Mouse (Mus musculus) kidney, postnatal 4 days (tissue): Measurements from ENCODE around the gene Spire2.
"Not testable (repeated sequence)": the region's sequence is repeated elsewhere in the genome, so short reads cannot be mapped to it uniquely, and the experiment has no call there.

Experiments used
- DNase-seq, 2 experiments: peaks; one replicate each; pipeline ENCODE4 v3.0.0; 2021; ENCODE audit warnings: mixed read lengths in 2 of 2

Spire2 gene

GRCm38 (mm10) chr8:123384883-123385540 is 52.5 kb downstream of the Spire2 start:
- DNase-seq, result peak; percentile 59 to 62

GRCm38 (mm10) chr8:123387041-123387440 is 54.5 kb downstream of the Spire2 start:
- no peak for DNase-seq

- no peak for DNase-seq
Measured at GRCm38 (mm10) chr8:123387801-123388200, 55.3 kb downstream of the Spire2 start.

GRCm38 (mm10) chr8:123389026-123389425 is 56.5 kb downstream of the Spire2 start:
- DNase-seq, result no peak

- no peak for DNase-seq
Measured at GRCm38 (mm10) chr8:123398308-123398707, 65.8 kb downstream of the Spire2 start.

- DNase-seq, result no peak
Measured at GRCm38 (mm10) chr8:123401936-123402335, 69.4 kb downstream of the Spire2 start.

- peak; percentile 30 to 49 for DNase-seq
Measured at GRCm38 (mm10) chr8:123402730-123403326, 70.3 kb downstream of the Spire2 start.

GRCm38 (mm10) chr8:123404521-123404920 is 72.0 kb downstream of the Spire2 start:
- DNase-seq, result peak in 1 of 2 experiments; percentile 29

GRCm38 (mm10) chr8:123406786-123407185 is 74.3 kb downstream of the Spire2 start, which contains the start of gene Mc1r:
Gene Mc1r, plus strand, starts transcription at chr8:123407107.
- peak; percentile 71 to 80 for DNase-seq

- no peak for DNase-seq
Measured at GRCm38 (mm10) chr8:123407612-123408011, 75.1 kb downstream of the Spire2 start.

GRCm38 (mm10) chr8:123408586-123409544 is 76.4 kb downstream of the Spire2 start:
- no peak for DNase-seq

GRCm38 (mm10) chr8:123410049-123410587 is 77.6 kb downstream of the Spire2 start:
- DNase-seq, result peak; percentile 24 to 33

GRCm38 (mm10) chr8:123410788-123411187 is 78.3 kb downstream of the Spire2 start:
- no peak for DNase-seq

GRCm38 (mm10) chr8:123411246-123411645 is 78.7 kb downstream of the Spire2 start, which contains the start of gene Tubb3:
Gene Tubb3, plus strand, starts transcription at chr8:123411424.
- peak; percentile 55 to 64 for DNase-seq

- DNase-seq, result no peak
Measured at GRCm38 (mm10) chr8:123411781-123412327, 79.3 kb downstream of the Spire2 start.

- DNase-seq, result no peak
Measured at GRCm38 (mm10) chr8:123412560-123413170, 80.2 kb downstream of the Spire2 start.

- DNase-seq, result peak; percentile 64 to 66
Measured at GRCm38 (mm10) chr8:123414255-123414654, 81.7 kb downstream of the Spire2 start.

GRCm38 (mm10) chr8:123414997-123415696 is 82.6 kb downstream of the Spire2 start:
- not testable (repeated sequence) for DNase-seq

GRCm38 (mm10) chr8:123415967-123416943 is 83.7 kb downstream of the Spire2 start:
- DNase-seq, result no peak

- no peak for DNase-seq
Measured at GRCm38 (mm10) chr8:123416944-123417555, 84.5 kb downstream of the Spire2 start.
